19 mouse cellular contexts compared by ENCODE assay signal in genomic region chr14:73204016-73204415, GRCm38 (mm10).
"Had no signal": no experiment of that assay in that cellular context is flagged by ENCODE, and none has a peak within 500 bp of the region (broad histone marks: within the 10 kb centered on the region; RNA-seq: fewer than 3 reads in every experiment).

No protein-coding gene starts in this region.

- H3K27me3 ChIP-seq: limb, embryonic 12.5 days; limb, embryonic 15.5 days; midbrain, embryonic 12.5 days; midbrain, embryonic 15.5 days; neural tube, embryonic 13.5 days had no signal

- H3K36me3 ChIP-seq: limb, embryonic 12.5 days; limb, embryonic 15.5 days; midbrain, embryonic 15.5 days had no signal

- H3K9ac ChIP-seq: limb, embryonic 12.5 days; limb, embryonic 15.5 days; liver, embryonic 14.5 days; liver, postnatal 0 days; lung, embryonic 14.5 days; midbrain, embryonic 12.5 days; midbrain, embryonic 15.5 days; neural tube, embryonic 13.5 days had no signal

- H3K4me1 ChIP-seq: limb, embryonic 15.5 days; midbrain, embryonic 12.5 days; midbrain, embryonic 15.5 days; neural tube, embryonic 13.5 days had no signal

- DNase-seq: kidney, postnatal 14 days; kidney, postnatal 4 days; left cerebral cortex, postnatal 4 days; liver, postnatal 0 days; lung, embryonic 14.5 days; retina, postnatal 1 day; right cerebral cortex, postnatal 25 days; spleen, adult 18-20 months; thymus, adult 18-20 months; thymus, postnatal 36 days had no signal

- H3K27ac ChIP-seq: limb, embryonic 12.5 days; limb, embryonic 15.5 days; liver, embryonic 14.5 days; macrophage; midbrain, embryonic 12.5 days; midbrain, embryonic 15.5 days; neural tube, embryonic 13.5 days had no signal

- H3K4me3 ChIP-seq: limb, embryonic 12.5 days; limb, embryonic 15.5 days; midbrain, embryonic 12.5 days; midbrain, embryonic 15.5 days; myocyte; neural tube, embryonic 13.5 days had no signal

- ATAC-seq: liver, postnatal 0 days; lung, postnatal 0 days; midbrain, embryonic 15.5 days had no signal
